ENCODE assay signal across 8 mouse cellular contexts in genomic region chr3:131106451-131107291, GRCm38 (mm10). TPM values are rescaled to one million over a fixed set of nuclear protein-coding genes. Genes with fewer than 3 reads are reported as not detected.
DNase-seq lines count a peak whose midpoint lies in the region; ATAC-seq and TF ChIP-seq lines count a peak whose summit lies in the region.

No protein-coding gene starts in this region.

- no peaks in the 10 kb centered on the region for H3K36me3 ChIP-seq in kidney, embryonic 14.5 days (ENCODE audit: control insufficient read depth, insufficient read depth, low read length)
- no peaks in the 10 kb centered on the region for H3K36me3 ChIP-seq in G1E (replicated peaks)
- H3K36me3 ChIP-seq in forebrain, embryonic 10.5 days (replicated peaks) = no peaks in the 10 kb centered on the region
- H3K36me3 ChIP-seq in intestine, postnatal 0 days (ENCODE audit: control insufficient read depth, insufficient read depth) = no peaks in the 10 kb centered on the region

- no peak for DNase-seq in kidney, adult 9 months
- no peak for DNase-seq in G1E (ENCODE audit: low spot score)
- peak; percentile 61 for DNase-seq in forebrain, embryonic 10.5 days (ENCODE audit: extremely low spot score, low spot score)
- no peak for DNase-seq in layer of hippocampus, postnatal 14 days (ENCODE audit: low spot score in 2 of 2)
- no peak for DNase-seq in left cerebral cortex, postnatal 14 days (ENCODE audit: low spot score in 2 of 2)

- peak overlapping the region; percentile 52 for H3K9ac ChIP-seq in kidney, embryonic 14.5 days (ENCODE audit: low read depth, low read length)
- no peak overlapping the region for H3K9ac ChIP-seq in intestine, postnatal 0 days (ENCODE audit: low read depth, low read length)

- intact Hi-C loops in left cerebral cortex, postnatal 14 days (cut with DNase I) = no loop called here

- H3K27me3 ChIP-seq in kidney, embryonic 14.5 days (ENCODE audit: control insufficient read depth, insufficient read depth, low read length) = peaks cover 59% of the 10 kb centered on the region
- H3K27me3 ChIP-seq in G1E (ENCODE audit: insufficient read depth, low read length) = no peaks in the 10 kb centered on the region
- H3K27me3 ChIP-seq in forebrain, embryonic 10.5 days (ENCODE audit: poor library complexity, severe bottlenecking) = peaks cover 75% of the 10 kb centered on the region
- H3K27me3 ChIP-seq in intestine, postnatal 0 days (replicated peaks; ENCODE audit: control insufficient read depth, insufficient read depth, low read length) = peaks cover 81% of the 10 kb centered on the region

- no peaks in the 10 kb centered on the region for H3K9me3 ChIP-seq in kidney, embryonic 14.5 days (ENCODE audit: control insufficient read depth, low read length)
- H3K9me3 ChIP-seq in G1E (replicated peaks) = peaks cover 77% of the 10 kb centered on the region
- H3K9me3 ChIP-seq in forebrain, embryonic 10.5 days = no peaks in the 10 kb centered on the region
- H3K9me3 ChIP-seq in intestine, postnatal 0 days (ENCODE audit: control insufficient read depth) = no peaks in the 10 kb centered on the region

- H3K4me1 ChIP-seq in kidney, embryonic 14.5 days (ENCODE audit: control insufficient read depth, insufficient read depth, low read length) = peaks cover 24% of the 10 kb centered on the region
- no peaks in the 10 kb centered on the region for H3K4me1 ChIP-seq in G1E (ENCODE audit: insufficient read depth, low read depth, low read length)
- H3K4me1 ChIP-seq in forebrain, embryonic 10.5 days = peaks cover 82% of the 10 kb centered on the region
- H3K4me1 ChIP-seq in intestine, postnatal 0 days (replicated peaks; ENCODE audit: control insufficient read depth, insufficient read depth, low read length) = no peaks in the 10 kb centered on the region
- H3K4me1 ChIP-seq in olfactory bulb, adult 2 months (ENCODE audit: control insufficient read depth, insufficient read depth, low read length) = peaks cover 26% of the 10 kb centered on the region

- ATAC-seq in kidney, embryonic 14.5 days (ENCODE audit: low FRiP score, low TSS enrichment) = peak; percentile 37; the same call in 1 of the 2 replicates
- ATAC-seq in G1E (ENCODE audit: extremely low read depth, insufficient number of reproducible peaks, low FRiP score, poor library complexity, severe bottlenecking) = no peak
- ATAC-seq in intestine, postnatal 0 days = no peak

- TF ChIP-seq POLR2A in olfactory bulb, adult 2 months (IDR thresholded peaks at IDR 0.05; ENCODE audit: insufficient read depth, low read depth, low read length) = no peak

- no peak for TF ChIP-seq CTCF in G1E (IDR thresholded peaks at IDR 0.05; ENCODE audit: low read depth, low read length)
- no peak for TF ChIP-seq CTCF in intestine, postnatal 0 days (IDR thresholded peaks at IDR 0.05; ENCODE audit: low read depth)
- TF ChIP-seq CTCF in olfactory bulb, adult 2 months (IDR thresholded peaks at IDR 0.05; ENCODE audit: insufficient read depth, low read depth, low read length) = 0 out of 2 replicates have a peak, but pooled peaks have one; percentile 4

- no peak overlapping the region for H3K27ac ChIP-seq in kidney, embryonic 14.5 days (ENCODE audit: low read depth, low read length)
- H3K27ac ChIP-seq in forebrain, embryonic 10.5 days = peak overlapping the region; percentile 88
- H3K27ac ChIP-seq in intestine, postnatal 0 days (ENCODE audit: low read depth, low read length) = no peak overlapping the region
- H3K27ac ChIP-seq in olfactory bulb, adult 2 months (ENCODE audit: insufficient read depth, low read depth, low read length) = no peak overlapping the region

- peak overlapping the region; percentile 72 for H3K4me2 ChIP-seq in kidney, embryonic 14.5 days (replicated peaks; ENCODE audit: low read depth, low read length)
- peak overlapping the region; percentile 66 for H3K4me2 ChIP-seq in intestine, postnatal 0 days (replicated peaks; ENCODE audit: low read depth)

- peak overlapping the region; percentile 43 for H3K4me3 ChIP-seq in kidney, embryonic 14.5 days (ENCODE audit: low read length)
- H3K4me3 ChIP-seq in G1E (ENCODE audit: low read depth, low read length) = peak overlapping the region; percentile 9; the same call in 1 of the 2 replicates
- H3K4me3 ChIP-seq in forebrain, embryonic 10.5 days = peak overlapping the region; percentile 51
- H3K4me3 ChIP-seq in intestine, postnatal 0 days (ENCODE audit: low read depth, low read length) = peak overlapping the region; percentile 36
- H3K4me3 ChIP-seq in olfactory bulb, adult 2 months (ENCODE audit: insufficient read depth, low read depth, low read length) = peak overlapping the region; percentile 13; the same call in 1 of the 2 replicates

- under 1% methylated on average over 45 of the region's 45 CpGs for WGBS in kidney, embryonic 14.5 days
- under 1% methylated on average over 45 of the region's 45 CpGs for WGBS in forebrain, embryonic 10.5 days
- 1% methylated on average over 45 of the region's 45 CpGs for WGBS in intestine, postnatal 0 days
- 2% methylated on average over 45 of the region's 45 CpGs for WGBS in olfactory bulb, adult 2 months

RNA-seq across cellular contexts. Expression of gene Lef1, which starts 3.6 kb away (rescaled TPM):
- polyA plus RNA-seq in kidney, embryonic 14.5 days (2014; fragmentation: Nextera tagmentation; extraction: Ambion mirVana) = 31.9 and 32.1 TPM in 2 replicates
- not detected in 2 replicates for total RNA-seq in G1E (2014; fragmentation: Nextera tagmentation)
- 0.11 TPM in 1 of 2 replicates, not detected in the other for total RNA-seq in G1E (2017)
- polyA plus RNA-seq in G1E (2012) = not detected in 2 replicates
- 48.3 and 50.7 TPM in 2 replicates for polyA plus RNA-seq in forebrain, embryonic 10.5 days (2016; fragmentation: Nextera tagmentation; extraction: Ambion mirVana)
- 0.25 and 0.27 TPM in 2 replicates for polyA plus RNA-seq in intestine, postnatal 0 days (2015; fragmentation: Nextera tagmentation; extraction: Ambion mirVana)
- 238 TPM in 1 of 2 replicates, not detected in the other for polyA plus RNA-seq in olfactory bulb, adult 2 months (2012; ENCODE audit: insufficient read depth, insufficient read length, low replicate concordance, missing spikeins)
- total RNA-seq in layer of hippocampus, postnatal 14 days (2021) = 1 to 10 TPM; 9.0 to 9.4 TPM
- total RNA-seq in left cerebral cortex, postnatal 14 days (2021) = 1 to 10 TPM; 6.3 to 8.4 TPM

Comparison
In these comparisons a context has a peak if more than half of its experiments do, and no peak if none do; other contexts are left out.
1. RNA of gene Lef1, which starts 3.6 kb away (polyA plus RNA-seq): 238 TPM in olfactory bulb, adult 2 months, 48.3 to 50.7 TPM in forebrain, embryonic 10.5 days and 31.9 to 32.1 TPM in kidney, embryonic 14.5 days; 0.25 to 0.27 TPM in intestine, postnatal 0 days and not detected in G1E; every median in the first group is over 10 times any median in the second.
2. Peak in every context shown above with its lines, with median percentiles within 50 percentile points of each other: H3K4me3 ChIP-seq.